Mouse (Mus musculus): ENCODE results near the gene Grb14. TPM values are rescaled to one million over a fixed set of nuclear protein-coding genes. Genes with fewer than 3 reads are reported as not detected.

The Grb14 gene
- polyA plus RNA-seq, 1 experiment from 2014 or later, result 60.7 TPM

DNA sequence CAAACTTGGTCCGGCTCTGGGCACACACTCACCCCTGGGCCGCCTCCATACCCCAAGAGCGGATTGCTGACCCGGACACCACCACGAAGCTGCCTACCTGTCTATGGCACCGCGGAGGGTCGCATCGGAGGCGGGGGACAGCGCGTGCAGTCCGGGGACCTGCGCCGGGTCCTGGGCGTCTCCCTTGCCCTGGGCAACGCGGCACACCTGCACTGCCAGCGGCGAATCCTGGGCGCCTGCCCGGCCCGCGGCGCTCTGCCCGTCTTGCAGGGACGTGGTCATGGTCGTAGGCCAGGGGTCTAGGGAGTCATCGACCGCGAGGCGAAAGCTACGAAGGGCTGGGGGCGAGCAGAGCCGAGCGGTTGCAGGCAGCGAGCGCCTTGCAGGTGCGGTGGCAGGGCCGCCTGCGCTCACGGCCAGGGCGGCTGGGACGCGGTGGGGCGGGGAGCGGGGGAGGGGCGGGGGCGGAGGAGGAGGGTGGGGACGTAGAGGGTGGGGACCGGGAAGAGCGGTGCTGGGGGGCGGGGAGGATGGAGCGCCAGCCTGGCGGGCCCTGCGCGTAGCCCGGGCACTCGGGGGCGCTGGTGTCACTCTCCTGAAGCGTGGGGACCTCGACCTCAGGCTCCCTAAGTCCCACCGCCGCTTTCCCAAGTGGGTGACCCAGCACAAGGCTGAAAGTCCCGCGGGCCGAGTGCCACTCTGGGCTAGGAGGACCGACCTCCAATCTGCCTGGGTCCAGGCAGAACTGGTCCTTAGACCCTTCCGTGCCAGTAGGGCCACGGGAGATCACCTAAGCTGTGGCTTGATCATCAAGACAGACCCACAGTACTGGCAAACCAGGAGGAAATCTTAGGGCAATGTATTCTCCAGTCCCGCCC lies 2.2 kb downstream of the Grb14 start:
- H3K36me3 ChIP-seq (ENCODE audit: control insufficient read depth, insufficient read depth, low read length), result no peaks in the 10 kb centered on the region
- H3K9me3 ChIP-seq (replicated peaks; ENCODE audit: control insufficient read depth, low read length), result no peaks in the 10 kb centered on the region
- no peaks in the 10 kb centered on the region for H3K27me3 ChIP-seq (ENCODE audit: control insufficient read depth, insufficient read depth, low read length)
- no peaks in the 10 kb centered on the region; the same call in 1 of the 2 replicates for H3K4me1 ChIP-seq (ENCODE audit: control insufficient read depth, insufficient read depth, low read length)
- WGBS (ENCODE audit: insufficient replicate concordance), result under 1% methylated on average over 60 of the region's 71 CpGs
- peak; percentile 81 for ATAC-seq (replicated peaks; ENCODE audit: insufficient number of reproducible peaks, low FRiP score, low TSS enrichment)
- H3K4me3 ChIP-seq (ENCODE audit: low read depth, low read length), result peak overlapping the region; percentile 86
- peak overlapping the region; percentile 93 for H3K4me2 ChIP-seq
- peak overlapping the region; percentile 64 for H3K27ac ChIP-seq (ENCODE audit: low read depth, low read length)
- peak overlapping the region; percentile 82 for H3K9ac ChIP-seq (ENCODE audit: low read depth, low read length)

GRCm38 (mm10) chr2:65021691-65022362 lies 3.0 kb downstream of the Grb14 start:
- WGBS (ENCODE audit: insufficient replicate concordance), result 9% methylated on average over 15 of the region's 15 CpGs
- H3K9ac ChIP-seq (ENCODE audit: low read depth, low read length), result peak overlapping the region; percentile 82
- no peaks in the 10 kb centered on the region; the same call in 1 of the 2 replicates for H3K4me1 ChIP-seq (ENCODE audit: control insufficient read depth, insufficient read depth, low read length)
- peak overlapping the region; percentile 93 for H3K4me2 ChIP-seq
- H3K27me3 ChIP-seq (ENCODE audit: control insufficient read depth, insufficient read depth, low read length), result no peaks in the 10 kb centered on the region
- H3K27ac ChIP-seq (ENCODE audit: low read depth, low read length), result peak overlapping the region; percentile 29; the same call in 1 of the 2 replicates
- peak; percentile 32; the same call in 1 of the 2 replicates for ATAC-seq (replicated peaks; ENCODE audit: insufficient number of reproducible peaks, low FRiP score, low TSS enrichment)
- no peaks in the 10 kb centered on the region for H3K36me3 ChIP-seq (ENCODE audit: control insufficient read depth, insufficient read depth, low read length)
- no peaks in the 10 kb centered on the region for H3K9me3 ChIP-seq (replicated peaks; ENCODE audit: control insufficient read depth, low read length)
- H3K4me3 ChIP-seq (ENCODE audit: low read depth, low read length), result peak overlapping the region; percentile 86

- Histone ChIP-seq H3K27me3 (ENCODE audit: control insufficient read depth, insufficient read depth, low read length) (no peaks in the 10 kb centered on the region), H3K4me1 (ENCODE audit: control insufficient read depth, insufficient read depth, low read length) (no peaks in the 10 kb centered on the region; the same call in 1 of the 2 replicates), H3K36me3 (ENCODE audit: control insufficient read depth, insufficient read depth, low read length) (no peaks in the 10 kb centered on the region), H3K4me3 (ENCODE audit: low read depth, low read length) (no peak overlapping the region), H3K9me3 (replicated peaks; ENCODE audit: control insufficient read depth, low read length) (no peaks in the 10 kb centered on the region), H3K9ac (ENCODE audit: low read depth, low read length) (no peak overlapping the region), H3K27ac (ENCODE audit: low read depth, low read length) (no peak overlapping the region), H3K4me2 (no peak overlapping the region)
- 81% methylated on average over 2 of the region's 2 CpGs for WGBS (ENCODE audit: insufficient replicate concordance)
- ATAC-seq (replicated peaks; ENCODE audit: insufficient number of reproducible peaks, low FRiP score, low TSS enrichment), result no peak
Measured at GRCm38 (mm10) chr2:65017375-65017774, 7.4 kb downstream of the Grb14 start.

- Histone ChIP-seq H3K27ac (ENCODE audit: low read depth, low read length) (no peak overlapping the region), H3K27me3 (ENCODE audit: control insufficient read depth, insufficient read depth, low read length) (no peaks in the 10 kb centered on the region), H3K9ac (ENCODE audit: low read depth, low read length) (no peak overlapping the region), H3K4me2 (no peak overlapping the region), H3K4me3 (ENCODE audit: low read depth, low read length) (no peak overlapping the region), H3K9me3 (replicated peaks; ENCODE audit: control insufficient read depth, low read length) (no peaks in the 10 kb centered on the region), H3K36me3 (ENCODE audit: control insufficient read depth, insufficient read depth, low read length) (no peaks in the 10 kb centered on the region), H3K4me1 (ENCODE audit: control insufficient read depth, insufficient read depth, low read length) (no peaks in the 10 kb centered on the region)
- ATAC-seq (replicated peaks; ENCODE audit: insufficient number of reproducible peaks, low FRiP score, low TSS enrichment), result no peak
- 78% methylated on average over 3 of the region's 3 CpGs for WGBS (ENCODE audit: insufficient replicate concordance)
Measured at GRCm38 (mm10) chr2:65014552-65014951, 10.2 kb downstream of the Grb14 start.

GRCm38 (mm10) chr2:65010105-65010504 lies 14.7 kb downstream of the Grb14 start:
- no peak overlapping the region for H3K9ac ChIP-seq (ENCODE audit: low read depth, low read length)
- WGBS (ENCODE audit: insufficient replicate concordance), result 88% methylated on average over 3 of the region's 3 CpGs

GRCm38 (mm10) chr2:65007396-65007795 lies 17.4 kb downstream of the Grb14 start:
- Histone ChIP-seq H3K9me3 (replicated peaks; ENCODE audit: control insufficient read depth, low read length) (no peaks in the 10 kb centered on the region), H3K27me3 (ENCODE audit: control insufficient read depth, insufficient read depth, low read length) (no peaks in the 10 kb centered on the region), H3K9ac (ENCODE audit: low read depth, low read length) (no peak overlapping the region), H3K27ac (ENCODE audit: low read depth, low read length) (no peak overlapping the region), H3K4me3 (ENCODE audit: low read depth, low read length) (no peak overlapping the region), H3K36me3 (ENCODE audit: control insufficient read depth, insufficient read depth, low read length) (no peaks in the 10 kb centered on the region), H3K4me2 (peak overlapping the region; percentile 2; the same call in 1 of the 2 replicates), H3K4me1 (ENCODE audit: control insufficient read depth, insufficient read depth, low read length) (peaks cover 9% of the 10 kb centered on the region)
- 51% methylated on average over 2 of the region's 2 CpGs for WGBS (ENCODE audit: insufficient replicate concordance)
- ATAC-seq (replicated peaks; ENCODE audit: insufficient number of reproducible peaks, low FRiP score, low TSS enrichment), result no peak

More at GRCm38 (mm10) chr2:65010105-65010504, 14.7 kb downstream of the Grb14 start:
- no peak overlapping the region for H3K27ac ChIP-seq (ENCODE audit: low read depth, low read length)
- no peak for ATAC-seq (replicated peaks; ENCODE audit: insufficient number of reproducible peaks, low FRiP score, low TSS enrichment)
- H3K27me3 ChIP-seq (ENCODE audit: control insufficient read depth, insufficient read depth, low read length), result no peaks in the 10 kb centered on the region
- no peak overlapping the region for H3K4me3 ChIP-seq (ENCODE audit: low read depth, low read length)
- no peaks in the 10 kb centered on the region for H3K36me3 ChIP-seq (ENCODE audit: control insufficient read depth, insufficient read depth, low read length)
- H3K4me1 ChIP-seq (ENCODE audit: control insufficient read depth, insufficient read depth, low read length), result peaks cover 9% of the 10 kb centered on the region
- no peaks in the 10 kb centered on the region for H3K9me3 ChIP-seq (replicated peaks; ENCODE audit: control insufficient read depth, low read length)
- H3K4me2 ChIP-seq, result no peak overlapping the region

DNA sequence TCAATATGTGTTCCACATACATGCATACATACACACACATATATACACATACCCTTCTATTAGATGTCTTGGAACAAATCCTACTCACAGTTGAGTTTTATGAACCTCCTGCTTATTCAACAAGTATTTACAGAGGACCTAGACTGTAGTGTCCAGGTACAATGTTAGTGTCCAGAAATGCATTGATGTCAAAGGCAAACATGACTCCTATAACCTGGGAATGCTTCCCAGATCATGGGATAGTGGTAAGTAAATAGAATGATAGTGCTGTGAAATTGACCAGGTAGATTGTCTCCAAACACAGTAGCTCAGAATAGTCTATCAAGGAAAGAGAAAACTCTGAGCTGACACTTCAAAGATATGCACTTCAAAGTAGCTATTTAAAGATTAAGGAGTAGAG lies 19.7 kb downstream of the Grb14 start:
- H3K9ac ChIP-seq (ENCODE audit: low read depth, low read length), result no peak overlapping the region
- no peak overlapping the region for H3K27ac ChIP-seq (ENCODE audit: low read depth, low read length)
- no peak overlapping the region for H3K4me3 ChIP-seq (ENCODE audit: low read depth, low read length)
- no peaks in the 10 kb centered on the region for H3K9me3 ChIP-seq (replicated peaks; ENCODE audit: control insufficient read depth, low read length)
- peaks cover 15% of the 10 kb centered on the region for H3K4me1 ChIP-seq (ENCODE audit: control insufficient read depth, insufficient read depth, low read length)
- H3K36me3 ChIP-seq (ENCODE audit: control insufficient read depth, insufficient read depth, low read length), result no peaks in the 10 kb centered on the region
- no peaks in the 10 kb centered on the region for H3K27me3 ChIP-seq (ENCODE audit: control insufficient read depth, insufficient read depth, low read length)
- no peak for ATAC-seq (replicated peaks; ENCODE audit: insufficient number of reproducible peaks, low FRiP score, low TSS enrichment)
- H3K4me2 ChIP-seq, result no peak overlapping the region

DNA sequence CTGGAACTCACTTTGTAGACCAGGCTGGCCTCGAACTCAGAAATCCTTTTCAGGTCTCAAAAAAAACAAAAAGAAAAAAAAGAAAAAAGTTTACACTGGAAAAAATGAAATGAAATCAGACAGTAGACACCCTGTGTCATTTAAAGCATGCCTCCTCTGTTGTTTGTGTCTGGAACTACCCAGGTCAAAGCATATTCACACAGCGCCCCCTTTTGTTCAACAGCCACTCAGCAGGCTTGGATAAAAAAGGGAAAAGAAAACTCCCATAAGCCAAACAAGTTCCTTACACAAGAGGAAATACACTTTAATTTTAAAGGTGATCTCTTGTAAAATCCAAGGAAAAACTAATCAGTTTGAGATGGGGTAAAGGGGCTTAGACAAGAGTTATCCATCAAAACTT lies 21.4 kb downstream of the Grb14 start:
- ATAC-seq (replicated peaks; ENCODE audit: insufficient number of reproducible peaks, low FRiP score, low TSS enrichment), result no peak
- Histone ChIP-seq H3K9me3 (replicated peaks; ENCODE audit: control insufficient read depth, low read length) (no peaks in the 10 kb centered on the region), H3K4me2 (no peak overlapping the region), H3K4me1 (ENCODE audit: control insufficient read depth, insufficient read depth, low read length) (peaks cover 16% of the 10 kb centered on the region), H3K4me3 (ENCODE audit: low read depth, low read length) (no peak overlapping the region), H3K27ac (ENCODE audit: low read depth, low read length) (no peak overlapping the region), H3K9ac (ENCODE audit: low read depth, low read length) (no peak overlapping the region), H3K27me3 (ENCODE audit: control insufficient read depth, insufficient read depth, low read length) (no peaks in the 10 kb centered on the region), H3K36me3 (ENCODE audit: control insufficient read depth, insufficient read depth, low read length) (no peaks in the 10 kb centered on the region)
- 39% methylated on average over 2 of the region's 2 CpGs for WGBS (ENCODE audit: insufficient replicate concordance)

All from heart, embryonic 11.5 days (tissue).